Mouse (Mus musculus): ENCODE results near the gene Ddc. TPM values are rescaled to one million over a fixed set of nuclear protein-coding genes. Genes with fewer than 3 reads are reported as not detected.

Ddc gene
- total and polyA plus RNA-seq, 3 experiments, result 0.91 to 2.3 (median 1.3) TPM

DNA sequence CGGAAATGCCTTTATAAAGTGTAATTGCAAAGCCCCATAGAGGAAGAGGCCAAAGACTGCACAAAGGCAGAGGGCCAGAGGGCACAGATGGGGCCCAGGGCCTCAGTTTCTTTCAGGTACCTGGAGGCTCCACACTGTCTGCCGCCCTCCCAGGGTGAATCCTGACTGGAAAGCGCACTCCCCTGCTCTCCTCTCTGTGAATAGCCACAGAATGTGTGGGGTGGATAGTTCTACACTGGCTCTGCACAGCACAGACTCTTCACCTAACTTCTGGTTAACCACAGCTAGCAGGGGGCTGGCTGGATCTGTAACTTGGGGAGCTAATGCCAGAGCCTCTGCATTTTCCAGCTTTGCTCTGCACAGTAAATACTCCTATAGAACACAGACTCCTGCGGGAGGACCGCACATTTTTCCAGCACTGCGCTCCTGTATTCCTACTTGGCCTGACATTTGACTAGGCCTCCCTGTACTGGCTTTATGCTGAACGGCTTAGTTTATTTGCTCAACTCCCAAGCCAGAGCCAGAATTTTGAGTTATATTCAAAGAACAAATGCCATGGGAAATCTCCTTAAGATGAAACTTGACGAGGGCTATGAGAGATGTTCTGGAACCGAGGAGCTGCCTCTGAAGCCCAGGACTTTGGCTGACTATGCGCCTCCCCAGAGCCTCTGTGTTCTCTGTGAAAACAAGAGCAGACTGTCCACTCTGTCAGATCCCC lies 18.8 kb downstream of the Ddc start:
- no peaks in the 10 kb centered on the region for H3K36me3 ChIP-seq (ENCODE audit: control insufficient read depth, insufficient read depth, low read length)
- intact Hi-C loops (cut with DNase I), result loop anchor here (2.0 to 5.0 kb wide), 3 partner anchors 34 to 88 kb away; no protein-coding TSS in a partner anchor
- H3K27ac ChIP-seq, result peak overlapping the region; percentile 63
- H3K79me2 ChIP-seq (replicated peaks; ENCODE audit: control insufficient read depth, insufficient read depth, low read length), result no peaks in the 10 kb centered on the region
- peaks cover 8% of the 10 kb centered on the region for H3K4me1 ChIP-seq (ENCODE audit: control insufficient read depth, insufficient read depth, low read length)
- H3K27me3 ChIP-seq (ENCODE audit: control insufficient read depth, insufficient read depth, low read length), result no peaks in the 10 kb centered on the region
- 50% methylated on average over 10 of the region's 10 CpGs for WGBS
- no peak overlapping the region for H3K9ac ChIP-seq (ENCODE audit: low read depth, low read length)
- DNase-seq, result peak; percentile 45 to 46
- TF ChIP-seq CTCF (IDR thresholded peaks at IDR 0.05) (no peak), POLR2A (IDR thresholded peaks at IDR 0.05; ENCODE audit: insufficient read depth, low read depth, low read length) (no peak), EP300 (IDR thresholded peaks at IDR 0.05; ENCODE audit: insufficient read depth, low read depth, low read length) (no peak)
- no peak overlapping the region for H3K4me3 ChIP-seq

DNA sequence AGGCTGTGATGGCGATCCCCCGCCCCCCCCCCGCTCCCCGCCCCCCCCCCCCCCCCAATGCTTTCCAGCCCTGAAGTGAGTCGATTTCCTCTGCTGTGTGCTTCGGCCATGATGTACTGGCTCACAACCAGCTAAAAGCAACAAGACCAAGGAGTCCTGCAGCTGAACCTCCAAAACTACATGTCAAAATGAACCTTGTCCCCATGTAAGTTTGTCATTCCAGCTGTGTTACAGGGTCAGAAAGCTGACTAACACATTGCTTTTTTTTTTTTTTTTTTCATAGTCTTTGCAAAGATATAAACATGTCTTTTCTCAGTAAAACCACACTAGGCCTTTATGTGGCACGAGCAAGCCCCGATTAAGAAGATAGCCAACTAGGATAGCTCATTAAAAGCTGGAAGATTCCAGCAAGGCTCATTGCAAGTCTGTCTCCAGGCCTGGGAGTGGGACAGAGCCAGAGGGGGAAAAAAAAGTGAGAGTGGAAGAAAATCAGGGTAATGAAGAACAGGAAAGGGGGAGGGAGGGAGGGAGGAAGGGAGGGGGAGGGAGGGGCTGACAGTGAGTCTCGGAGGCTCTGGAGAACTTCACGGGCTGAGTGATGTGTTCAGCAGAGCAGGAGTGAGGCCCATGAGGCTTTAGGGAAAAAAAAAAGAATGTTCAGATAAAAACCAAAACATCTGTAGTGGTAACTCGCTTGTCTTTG lies 19.5 kb downstream of the Ddc start:
- H3K9ac ChIP-seq (ENCODE audit: low read depth, low read length), result no peak overlapping the region
- H3K27ac ChIP-seq, result peak overlapping the region; percentile 63
- H3K36me3 ChIP-seq (ENCODE audit: control insufficient read depth, insufficient read depth, low read length), result no peaks in the 10 kb centered on the region
- H3K4me3 ChIP-seq, result no peak overlapping the region
- no peaks in the 10 kb centered on the region for H3K79me2 ChIP-seq (replicated peaks; ENCODE audit: control insufficient read depth, insufficient read depth, low read length)
- 24% methylated on average over 11 of the region's 11 CpGs for WGBS
- DNase-seq, result no peak
- intact Hi-C loops (cut with DNase I), result loop anchor here (2.0 to 5.0 kb wide), 3 partner anchors 34 to 89 kb away; no protein-coding TSS in a partner anchor
- TF ChIP-seq CTCF (IDR thresholded peaks at IDR 0.05) (no peak), EP300 (IDR thresholded peaks at IDR 0.05; ENCODE audit: insufficient read depth, low read depth, low read length) (no peak), POLR2A (IDR thresholded peaks at IDR 0.05; ENCODE audit: insufficient read depth, low read depth, low read length) (no peak)
- peaks cover 8% of the 10 kb centered on the region for H3K4me1 ChIP-seq (ENCODE audit: control insufficient read depth, insufficient read depth, low read length)
- H3K27me3 ChIP-seq (ENCODE audit: control insufficient read depth, insufficient read depth, low read length), result no peaks in the 10 kb centered on the region

DNA sequence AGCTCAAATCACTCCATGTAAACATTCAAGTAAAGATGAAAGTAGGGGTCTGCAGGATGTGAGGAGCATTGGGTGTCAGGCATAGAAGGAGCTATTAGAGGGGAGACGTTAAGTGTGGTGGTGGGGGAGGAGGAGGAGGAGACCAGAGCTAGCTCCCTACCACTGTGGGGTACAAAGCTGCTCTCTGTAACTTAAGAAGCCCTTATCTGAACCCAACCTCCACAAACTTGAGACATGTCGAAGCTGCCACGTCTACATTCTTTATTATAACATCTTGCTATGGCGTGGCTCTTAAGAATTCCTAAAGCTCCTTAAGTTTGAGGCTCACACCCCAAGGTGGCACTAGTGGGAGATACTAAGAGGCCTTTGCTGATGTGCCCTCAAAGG lies 20.1 kb downstream of the Ddc start:
- Histone ChIP-seq H3K4me1 (ENCODE audit: control insufficient read depth, insufficient read depth, low read length) (peaks cover 8% of the 10 kb centered on the region), H3K36me3 (ENCODE audit: control insufficient read depth, insufficient read depth, low read length) (no peaks in the 10 kb centered on the region), H3K9ac (ENCODE audit: low read depth, low read length) (no peak overlapping the region), H3K27me3 (ENCODE audit: control insufficient read depth, insufficient read depth, low read length) (no peaks in the 10 kb centered on the region), H3K79me2 (replicated peaks; ENCODE audit: control insufficient read depth, insufficient read depth, low read length) (no peaks in the 10 kb centered on the region), H3K4me3 (no peak overlapping the region), H3K27ac (no peak overlapping the region)
- TF ChIP-seq CTCF (IDR thresholded peaks at IDR 0.05), result no peak
- TF ChIP-seq EP300 (IDR thresholded peaks at IDR 0.05; ENCODE audit: insufficient read depth, low read depth, low read length), result no peak
- TF ChIP-seq POLR2A (IDR thresholded peaks at IDR 0.05; ENCODE audit: insufficient read depth, low read depth, low read length), result no peak
- intact Hi-C loops (cut with DNase I), result loop anchor here (2.0 to 5.0 kb wide), 3 partner anchors 33 to 89 kb away; no protein-coding TSS in a partner anchor
- DNase-seq, result no peak
- 70% methylated on average over 4 of the region's 4 CpGs for WGBS

DNA sequence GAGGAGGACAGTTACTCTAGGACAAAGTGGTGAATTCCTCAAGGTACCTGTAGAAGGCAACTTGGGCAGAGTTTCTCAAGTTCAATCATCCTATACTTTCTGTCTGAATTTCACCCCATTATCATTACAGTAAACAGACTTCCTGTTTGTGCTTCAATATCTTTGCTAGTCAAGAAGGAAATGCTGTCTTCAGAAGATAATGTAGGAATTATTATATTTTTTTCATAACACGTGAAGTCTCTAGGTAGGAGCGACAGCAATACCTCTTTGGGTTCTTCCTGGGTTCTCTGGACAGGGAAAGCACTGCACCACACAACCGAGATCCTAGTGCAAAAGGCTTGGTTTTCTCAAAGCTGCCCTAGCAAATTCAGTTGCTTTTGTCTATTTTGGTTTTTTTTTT lies 21.6 kb downstream of the Ddc start:
- Histone ChIP-seq H3K27ac (no peak overlapping the region), H3K4me1 (ENCODE audit: control insufficient read depth, insufficient read depth, low read length) (peaks cover 8% of the 10 kb centered on the region), H3K9ac (ENCODE audit: low read depth, low read length) (no peak overlapping the region), H3K79me2 (replicated peaks; ENCODE audit: control insufficient read depth, insufficient read depth, low read length) (no peaks in the 10 kb centered on the region), H3K4me3 (no peak overlapping the region), H3K27me3 (ENCODE audit: control insufficient read depth, insufficient read depth, low read length) (no peaks in the 10 kb centered on the region), H3K36me3 (ENCODE audit: control insufficient read depth, insufficient read depth, low read length) (no peaks in the 10 kb centered on the region)
- TF ChIP-seq POLR2A (IDR thresholded peaks at IDR 0.05; ENCODE audit: insufficient read depth, low read depth, low read length) (no peak), EP300 (IDR thresholded peaks at IDR 0.05; ENCODE audit: insufficient read depth, low read depth, low read length) (no peak), CTCF (IDR thresholded peaks at IDR 0.05) (no peak)
- 60% methylated on average over 3 of the region's 3 CpGs for WGBS
- no peak for DNase-seq
- intact Hi-C loops (cut with DNase I), result loop anchor here (5.0 kb wide), 1 partner anchor 91 kb away; no protein-coding TSS in a partner anchor

DNA sequence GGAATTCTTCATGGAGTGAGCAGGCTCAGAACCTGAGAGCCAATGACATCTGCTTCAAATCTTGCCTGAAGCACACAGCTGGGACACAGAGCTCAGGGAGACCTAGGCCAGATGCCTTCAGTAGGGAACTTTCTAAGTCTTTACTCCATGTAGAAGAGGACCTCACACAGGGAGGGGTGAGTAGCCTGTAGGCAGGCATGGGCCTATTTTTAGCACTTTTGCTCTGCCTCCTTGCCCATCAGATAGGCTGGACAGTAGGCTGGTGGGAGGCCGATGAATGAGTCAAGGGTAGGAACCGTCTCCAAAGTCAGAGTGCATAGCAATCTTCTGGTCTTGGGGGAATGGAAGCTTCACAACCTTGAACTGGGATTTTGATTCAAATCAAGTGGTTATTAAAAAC lies 22.7 kb downstream of the Ddc start:
- Histone ChIP-seq H3K9ac (ENCODE audit: low read depth, low read length) (no peak overlapping the region), H3K79me2 (replicated peaks; ENCODE audit: control insufficient read depth, insufficient read depth, low read length) (no peaks in the 10 kb centered on the region), H3K27me3 (ENCODE audit: control insufficient read depth, insufficient read depth, low read length) (no peaks in the 10 kb centered on the region), H3K36me3 (ENCODE audit: control insufficient read depth, insufficient read depth, low read length) (no peaks in the 10 kb centered on the region), H3K4me1 (ENCODE audit: control insufficient read depth, insufficient read depth, low read length) (peaks cover 8% of the 10 kb centered on the region), H3K4me3 (no peak overlapping the region), H3K27ac (peak overlapping the region; percentile 51)
- peak in 1 of 2 experiments; percentile 54 for DNase-seq
- intact Hi-C loops (cut with DNase I), result loop anchor here (5.0 kb wide), 1 partner anchor 92 kb away; no protein-coding TSS in a partner anchor
- TF ChIP-seq EP300 (IDR thresholded peaks at IDR 0.05; ENCODE audit: insufficient read depth, low read depth, low read length), result 0 out of 2 replicates have a peak, but pooled peaks have one; percentile 32
- no peak for TF ChIP-seq CTCF (IDR thresholded peaks at IDR 0.05)
- TF ChIP-seq POLR2A (IDR thresholded peaks at IDR 0.05; ENCODE audit: insufficient read depth, low read depth, low read length), result no peak
- WGBS, result 26% methylated on average over 2 of the region's 2 CpGs
